Mouse (Mus musculus) hindbrain, embryonic 11.5 days (tissue): Measurements from ENCODE around the gene S100a16. TPM values are rescaled to one million over a fixed set of nuclear protein-coding genes. Genes with fewer than 3 reads are reported as not detected.

Source experiments
- ATAC-seq: fragments of 200-750 bp; cut with Nextera tagmentation; 2 replicates; pipeline ENCODE4 v1.8.0; 2017; ENCODE audit warnings: mild to moderate bottlenecking, moderate TSS enrichment, moderate library complexity; ENCODE audit not compliant: low FRiP score
- DNase-seq: peaks from one replicate; pipeline ENCODE4 v3.0.0-alpha.2; 2015; ENCODE audit warnings: low spot score
- H3K27ac ChIP-seq: fragments of 300-500 bp; sonication (generic); 2 replicates; pipeline ENCODE4 v1.5.1; 2014; ENCODE audit warnings: mild to moderate bottlenecking, low read depth, low read length
- H3K27me3 ChIP-seq: fragments of 300-500 bp; sonication (generic); 2 replicates; pipeline ENCODE4 v1.6.1; 2014; ENCODE audit warnings: mild to moderate bottlenecking, low read length, moderate library complexity, mixed read lengths; ENCODE audit not compliant: control insufficient read depth, insufficient read depth
- H3K36me3 ChIP-seq: fragments of 300-500 bp; sonication (generic); 2 replicates; pipeline ENCODE4 v1.6.1; 2014; ENCODE audit warnings: mild to moderate bottlenecking, low read length, moderate library complexity, mixed read lengths; ENCODE audit not compliant: control insufficient read depth, insufficient read depth
- H3K4me1 ChIP-seq: fragments of 300-500 bp; sonication (generic); replicated peaks from 2 replicates; pipeline ENCODE4 v1.6.1; 2014; ENCODE audit warnings: low read length, mixed read lengths; ENCODE audit not compliant: control insufficient read depth, insufficient read depth
- H3K4me2 ChIP-seq: fragments of 300-500 bp; sonication (generic); replicated peaks from 2 replicates; pipeline ENCODE4 v1.6.1; 2014; ENCODE audit warnings: mild to moderate bottlenecking, low read depth, low read length
- H3K4me3 ChIP-seq: fragments of 300-500 bp; sonication (generic); 2 replicates; pipeline ENCODE4 v1.5.1; 2014; ENCODE audit warnings: low read depth, low read length
- H3K9ac ChIP-seq: fragments of 300-500 bp; sonication (generic); 2 replicates; pipeline ENCODE4 v1.6.1; 2014; ENCODE audit warnings: low read depth, low read length
- H3K9me3 ChIP-seq: fragments of 300-500 bp; sonication (generic); 2 replicates; pipeline ENCODE4 v1.6.1; 2016; ENCODE audit warnings: low read length; ENCODE audit not compliant: control insufficient read depth
- WGBS: fragments of 180-500 bp; shearing (Covaris S2); extraction: QIAGEN DNeasy Blood & Tissue Kit; methylation state at CpG from one replicate; pipeline ENCODE4 v1.1.7; 2014; 5-methylcytosine and 5-hydroxymethylcytosine counted together
- polyA plus RNA-seq: library from polyadenylated mRNA; unstranded; fragments of >200 nt; fragmentation: Nextera tagmentation; extraction: Ambion mirVana; gene quantifications from 2 replicates; pipeline ENCODE4 v1.2.1, GENCODE M21; 2014

S100a16 gene
- polyA plus RNA-seq, 1 experiment from 2014 or later = 57.0 TPM

DNA sequence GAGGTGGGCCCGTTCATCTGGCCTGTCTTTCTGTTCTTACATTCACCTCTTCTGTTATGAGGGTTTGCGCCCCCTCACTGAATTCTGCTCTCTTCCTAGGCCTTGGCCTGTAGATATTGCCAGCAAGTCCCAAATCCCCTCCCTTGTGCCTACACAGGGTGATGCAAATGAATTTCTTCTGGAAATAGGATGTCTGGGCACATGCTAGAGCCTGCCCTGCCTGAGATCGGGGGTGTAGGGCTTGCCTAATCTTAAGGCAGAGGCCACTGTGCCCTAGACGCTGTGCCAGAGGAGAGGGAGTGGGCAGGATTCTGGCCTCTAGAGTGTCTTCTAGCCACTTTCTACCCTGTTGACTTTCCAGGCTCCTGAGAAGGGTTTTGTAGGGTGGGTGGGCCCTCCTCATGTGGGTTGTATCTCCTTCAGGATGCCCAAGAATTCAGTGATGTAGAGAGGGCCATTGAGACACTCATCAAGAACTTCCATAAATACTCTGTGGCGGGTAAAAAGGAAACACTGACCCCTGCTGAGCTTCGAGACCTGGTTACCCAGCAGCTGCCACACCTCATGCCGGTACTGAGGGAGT, 9.7 kb upstream of the S100a16 start:
- no peaks in the 10 kb centered on the region for H3K9me3 ChIP-seq
- no peak for DNase-seq
- H3K27me3 ChIP-seq = no peaks in the 10 kb centered on the region
- no peaks in the 10 kb centered on the region for H3K4me1 ChIP-seq
- H3K27ac ChIP-seq = no peak overlapping the region
- H3K4me3 ChIP-seq = no peak overlapping the region
- no peak overlapping the region for H3K9ac ChIP-seq
- ATAC-seq = no peak
- no peaks in the 10 kb centered on the region for H3K36me3 ChIP-seq
- no peak overlapping the region for H3K4me2 ChIP-seq
- 87% methylated on average over 7 of the region's 7 CpGs for WGBS

DNA sequence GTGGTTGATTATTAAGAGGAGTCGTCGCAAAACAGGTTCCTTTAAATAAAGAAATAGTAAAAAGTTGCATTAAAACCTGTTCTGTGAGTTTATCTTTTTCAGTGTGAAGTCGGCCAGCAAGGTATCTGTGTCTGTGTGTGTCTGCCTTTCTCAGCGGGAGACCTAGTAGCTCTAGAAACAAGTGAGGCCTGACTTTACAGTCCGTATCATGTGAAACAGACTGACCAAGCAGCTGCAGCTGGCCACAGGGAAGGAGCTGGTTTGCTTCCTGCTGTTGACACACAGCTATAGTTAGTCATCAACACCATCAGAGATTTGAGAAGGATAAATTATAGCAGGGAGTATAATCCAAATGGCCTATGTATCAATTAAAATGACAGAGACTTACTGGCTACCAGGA, 5.3 kb upstream of the S100a16 start:
- H3K4me3 ChIP-seq = no peak overlapping the region
- no peak overlapping the region for H3K27ac ChIP-seq
- no peak overlapping the region for H3K4me2 ChIP-seq
- no peaks in the 10 kb centered on the region for H3K36me3 ChIP-seq
- no peak overlapping the region for H3K9ac ChIP-seq
- H3K9me3 ChIP-seq = no peaks in the 10 kb centered on the region
- no peaks in the 10 kb centered on the region for H3K4me1 ChIP-seq
- H3K27me3 ChIP-seq = no peaks in the 10 kb centered on the region
- ATAC-seq (no peak), DNase-seq (no peak)
- WGBS = 68% methylated on average over 5 of the region's 5 CpGs

DNA sequence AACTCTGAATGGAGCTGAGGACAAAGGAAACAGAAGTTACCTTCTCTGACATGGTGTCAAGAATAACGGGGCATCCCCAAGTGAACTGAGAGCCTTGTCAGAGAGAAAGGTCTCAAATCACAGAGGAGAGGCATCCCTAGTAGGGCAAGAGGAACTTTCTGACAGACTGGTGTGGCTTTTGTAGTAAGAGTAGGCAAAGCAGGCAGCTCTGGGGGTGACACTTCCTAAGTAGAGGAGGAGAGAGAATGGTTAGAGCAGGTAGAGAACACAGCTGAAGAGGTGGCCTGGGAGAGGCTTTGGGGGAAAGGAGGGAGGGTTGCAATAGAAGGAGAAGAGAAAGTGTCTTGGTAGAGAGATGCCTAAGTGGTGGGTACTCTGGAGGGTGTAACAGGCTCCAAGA, 1.6 kb upstream of the S100a16 start:
- H3K9ac ChIP-seq = no peak overlapping the region
- DNase-seq (no peak), ATAC-seq (no peak)
- no peaks in the 10 kb centered on the region for H3K9me3 ChIP-seq
- no peak overlapping the region for H3K4me3 ChIP-seq
- 50% methylated on average over 1 of the region's 1 CpGs for WGBS
- H3K4me1 ChIP-seq = no peaks in the 10 kb centered on the region
- H3K27me3 ChIP-seq = no peaks in the 10 kb centered on the region
- no peak overlapping the region for H3K27ac ChIP-seq
- H3K36me3 ChIP-seq = no peaks in the 10 kb centered on the region
- no peak overlapping the region for H3K4me2 ChIP-seq

DNA sequence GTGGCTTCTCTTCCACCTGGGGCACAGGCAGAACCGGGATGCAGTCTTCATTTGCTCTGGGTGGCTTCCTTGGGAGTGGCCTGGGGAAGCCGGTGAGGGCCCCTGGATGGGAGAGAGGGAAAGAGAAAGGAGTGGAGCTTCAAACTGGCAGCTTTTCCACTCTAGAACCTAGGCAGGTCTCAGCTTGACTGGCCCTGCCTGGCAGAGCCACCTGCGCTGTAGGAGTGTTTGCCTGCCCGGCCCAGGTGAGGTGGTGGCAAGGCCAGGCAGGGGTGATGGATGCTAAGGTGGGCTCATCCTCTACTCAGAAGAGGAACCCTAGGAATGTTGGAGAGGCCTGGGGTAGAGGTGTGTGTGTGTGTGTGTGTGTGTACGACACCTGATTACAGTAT, 847 bp downstream of the S100a16 start:
- H3K36me3 ChIP-seq = no peaks in the 10 kb centered on the region
- H3K4me3 ChIP-seq = no peak overlapping the region
- no peak for ATAC-seq
- WGBS = 80% methylated on average over 4 of the region's 5 CpGs
- H3K9ac ChIP-seq = no peak overlapping the region
- no peak overlapping the region for H3K27ac ChIP-seq
- DNase-seq = no peak
- H3K4me1 ChIP-seq = no peaks in the 10 kb centered on the region
- no peaks in the 10 kb centered on the region for H3K9me3 ChIP-seq
- no peaks in the 10 kb centered on the region for H3K27me3 ChIP-seq
- no peak overlapping the region for H3K4me2 ChIP-seq

DNA sequence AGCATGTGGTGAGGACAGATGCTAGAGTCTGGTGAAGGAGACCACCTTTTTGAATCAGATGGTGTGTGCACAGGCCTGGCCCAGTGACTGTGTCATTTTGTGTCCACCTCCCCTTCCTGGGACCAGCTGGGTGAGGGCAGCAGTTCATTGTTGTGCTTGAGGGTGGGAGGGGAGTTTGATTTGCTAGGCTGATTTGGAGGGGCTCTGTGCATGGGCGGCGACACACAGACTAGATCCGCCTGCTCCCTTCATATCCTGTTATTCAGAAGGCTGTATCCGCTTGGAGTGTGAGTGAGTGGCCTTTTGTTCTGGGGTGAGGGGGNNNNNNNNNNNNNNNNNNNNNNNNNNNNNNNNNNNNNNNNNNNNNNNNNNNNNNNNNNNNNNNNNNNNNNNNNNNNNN, 3.9 kb downstream of the S100a16 start:
- Histone ChIP-seq H3K27ac (peak overlapping the region; percentile 36; the same call in 1 of the 2 replicates), H3K4me1 (no peaks in the 10 kb centered on the region), H3K4me2 (peak overlapping the region; percentile 21), H3K27me3 (no peaks in the 10 kb centered on the region), H3K9ac (0 out of 2 replicates have a peak overlapping the region, but pooled peaks have one; percentile 19), H3K36me3 (no peaks in the 10 kb centered on the region), H3K4me3 (no peak overlapping the region), H3K9me3 (no peaks in the 10 kb centered on the region)
- WGBS = 32% methylated on average over 4 of the region's 4 CpGs
- peak; percentile 38 for DNase-seq
- peak; percentile 76 for ATAC-seq

DNA sequence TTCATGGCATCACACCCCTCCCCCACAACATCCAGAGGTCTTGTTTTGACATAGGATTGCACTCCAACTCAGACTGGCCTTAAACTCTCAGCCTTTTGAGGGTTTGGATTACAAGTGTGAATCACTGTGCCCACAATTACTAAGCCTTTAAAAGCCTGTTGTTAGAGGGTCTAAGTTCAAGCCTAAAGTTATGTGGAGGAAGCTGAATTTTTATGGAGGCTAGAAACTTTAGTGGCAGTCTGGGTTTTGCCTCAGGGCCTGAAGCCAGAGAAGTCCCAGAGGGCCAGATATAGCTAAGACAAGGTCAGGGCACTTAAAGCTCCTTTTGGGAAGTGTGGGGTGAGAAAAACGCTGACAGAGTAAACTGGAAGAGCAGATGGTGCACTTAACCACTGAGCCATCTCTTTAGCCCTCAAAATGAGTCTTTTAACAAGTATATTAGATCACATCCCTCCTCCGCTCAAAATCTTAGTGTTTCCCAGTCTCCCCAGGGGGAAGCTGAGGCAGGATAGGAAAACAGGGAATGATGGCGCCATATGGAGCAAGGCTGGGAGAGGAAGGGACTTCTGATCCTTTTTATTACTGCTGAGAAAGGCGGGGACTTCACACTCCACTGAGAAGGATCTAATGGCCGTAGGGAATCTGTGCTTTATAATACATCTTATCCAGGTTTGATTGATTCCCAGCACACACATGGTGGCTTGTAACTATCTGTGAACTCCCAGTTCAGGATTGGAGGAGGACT, 12.8 kb downstream of the S100a16 start:
- Histone ChIP-seq H3K9me3 (no peaks in the 10 kb centered on the region), H3K4me1 (no peaks in the 10 kb centered on the region)
- 58% methylated on average over 5 of the region's 5 CpGs for WGBS

DNA sequence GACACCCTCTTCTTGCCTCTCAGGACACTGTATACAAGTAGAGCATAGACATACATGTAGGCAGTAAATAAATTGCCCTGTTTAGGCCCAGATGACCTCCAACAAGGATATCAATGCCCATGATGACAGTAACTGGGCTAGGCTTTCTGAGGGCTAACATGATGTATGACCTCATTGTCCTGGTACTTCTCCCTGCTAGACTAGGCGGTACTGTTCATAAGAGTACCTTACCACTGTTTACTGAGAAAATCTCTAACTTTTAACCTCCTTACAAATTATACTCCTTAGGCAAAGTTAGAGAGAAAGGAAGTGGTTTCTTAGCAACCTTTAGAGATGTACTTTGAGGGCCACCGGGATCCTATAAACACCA, 13.4 kb downstream of the S100a16 start:
- ATAC-seq (no peak), DNase-seq (no peak)
- Histone ChIP-seq H3K4me2 (no peak overlapping the region), H3K9ac (no peak overlapping the region), H3K36me3 (no peaks in the 10 kb centered on the region), H3K27me3 (no peaks in the 10 kb centered on the region), H3K9me3 (no peaks in the 10 kb centered on the region), H3K4me1 (no peaks in the 10 kb centered on the region), H3K27ac (no peak overlapping the region), H3K4me3 (no peak overlapping the region)
- 90% methylated on average over 2 of the region's 2 CpGs for WGBS

More for the DNA sequence above, 12.8 kb downstream of the S100a16 start:
- Histone ChIP-seq H3K4me3 (no peak overlapping the region), H3K27ac (no peak overlapping the region), H3K4me2 (no peak overlapping the region), H3K27me3 (no peaks in the 10 kb centered on the region), H3K9ac (no peak overlapping the region), H3K36me3 (no peaks in the 10 kb centered on the region)
- DNase-seq = no peak
- ATAC-seq = no peak

DNA sequence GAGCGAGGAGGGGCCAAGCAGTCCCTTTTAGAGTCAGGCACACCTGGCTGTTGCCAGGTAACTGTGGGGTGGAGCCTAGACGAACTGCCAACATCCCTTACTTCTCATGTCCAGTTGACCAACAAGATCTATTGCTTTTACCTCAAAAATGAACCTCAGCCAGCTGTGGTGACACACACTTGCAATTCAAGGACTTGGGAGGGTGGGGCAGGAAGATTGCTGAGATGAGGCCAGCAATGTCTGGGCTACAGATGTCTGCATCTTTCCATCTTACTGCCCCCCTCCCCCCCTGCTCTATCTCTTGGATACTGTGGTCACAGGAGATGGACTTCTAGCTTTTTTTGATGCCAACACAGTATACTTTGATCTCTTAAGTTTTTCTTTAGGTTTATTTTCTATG, 15.2 kb downstream of the S100a16 start:
- no peak overlapping the region for H3K4me3 ChIP-seq

DNA sequence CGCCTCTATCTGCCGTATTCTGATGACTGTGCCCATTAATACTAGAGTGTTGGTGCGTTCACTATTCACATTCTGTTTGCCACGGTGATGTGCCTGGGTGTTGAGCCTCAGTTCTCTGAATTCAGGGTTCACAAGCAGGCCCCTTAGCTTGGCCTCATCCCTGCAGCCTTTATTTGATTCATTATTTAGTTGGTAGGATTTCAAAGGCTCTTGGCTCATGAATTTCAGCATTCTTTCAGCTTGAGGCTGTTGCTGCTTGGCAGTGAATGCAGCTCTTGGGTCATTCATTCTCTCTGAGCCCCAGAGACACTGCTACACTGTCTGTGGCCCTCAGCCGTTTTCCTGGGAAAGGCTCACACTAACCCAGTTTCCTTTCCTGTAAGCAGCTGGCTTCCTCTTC, 18.9 kb downstream of the S100a16 start:
- Histone ChIP-seq H3K4me2 (no peak overlapping the region), H3K4me1 (no peaks in the 10 kb centered on the region), H3K36me3 (no peaks in the 10 kb centered on the region), H3K27ac (no peak overlapping the region), H3K9me3 (no peaks in the 10 kb centered on the region), H3K27me3 (no peaks in the 10 kb centered on the region), H3K4me3 (no peak overlapping the region), H3K9ac (no peak overlapping the region)
- DNase-seq (no peak), ATAC-seq (peak; percentile 59)
- WGBS = 46% methylated on average over 5 of the region's 5 CpGs

More for the DNA sequence above, 15.2 kb downstream of the S100a16 start:
- no peaks in the 10 kb centered on the region for H3K36me3 ChIP-seq
- no peaks in the 10 kb centered on the region for H3K27me3 ChIP-seq
- H3K9me3 ChIP-seq = no peaks in the 10 kb centered on the region
- H3K27ac ChIP-seq = no peak overlapping the region
- no peak overlapping the region for H3K9ac ChIP-seq
- 81% methylated on average over 2 of the region's 2 CpGs for WGBS
- H3K4me2 ChIP-seq = no peak overlapping the region
- no peaks in the 10 kb centered on the region for H3K4me1 ChIP-seq
- ATAC-seq (no peak), DNase-seq (no peak)
